Mouse (Mus musculus) brain, embryonic 14.5 days (tissue): ENCODE results near the gene Ddb1.

Experiments used
- CTCF ChIP-seq: fragments of 200-500 bp; IDR thresholded peaks from 2 replicates; pipeline ENCODE4 v1.5.1; 2012; ENCODE audit warnings: inconsistent platforms, mild to moderate bottlenecking, moderate library complexity, borderline replicate concordance; ENCODE audit not compliant: insufficient read depth, insufficient read length; ENCODE audit errors: extremely low read depth
- POLR2A ChIP-seq: fragments of 200-500 bp; IDR thresholded peaks from 2 replicates; pipeline ENCODE4 v1.6.1; 2012; ENCODE audit warnings: mild to moderate bottlenecking, inconsistent platforms, borderline replicate concordance; ENCODE audit not compliant: poor library complexity, insufficient read depth, insufficient read length, severe bottlenecking; ENCODE audit errors: extremely low read depth

GRCm38 (mm10) chr19:10565217-10565616 is 39.9 kb upstream of the Ddb1 start:
- TF ChIP-seq POLR2A (no peak), CTCF (no peak)
